Comparison of ENCODE assay signal across 15 mouse cellular contexts in genomic region chr5:125015066-125015465, GRCm38 (mm10). TPM values are rescaled to one million over a fixed set of nuclear protein-coding genes. Genes with fewer than 3 reads are reported as not detected.
A peak's percentile ranks its signal among the peaks of the same experiment; 100 is the strongest.
DNase-seq lines count a peak whose midpoint lies in the region; ATAC-seq and TF ChIP-seq lines count a peak whose summit lies in the region.
"Had no signal": no experiment of that assay in that cellular context is flagged by ENCODE, and none has a peak within 500 bp of the region (broad histone marks: within the 10 kb centered on the region; RNA-seq: fewer than 3 reads in every experiment).

No protein-coding gene starts in this region.

- H3K27ac ChIP-seq in left cerebral cortex, adult 2 months, result no peak overlapping the region
- no peak overlapping the region for H3K27ac ChIP-seq in forebrain, embryonic 13.5 days
- H3K27ac ChIP-seq: embryonic facial prominence, embryonic 10.5 days; hindbrain, embryonic 15.5 days; lung, embryonic 15.5 days; macrophage had no signal

- H3K4me3 ChIP-seq in left cerebral cortex, adult 2 months, result no peak overlapping the region
- no peak overlapping the region for H3K4me3 ChIP-seq in forebrain, embryonic 13.5 days
- H3K4me3 ChIP-seq in lung, adult 2 months (replicated peaks; ENCODE audit: extremely low read depth, low read depth, low read length), result no peak overlapping the region
- H3K4me3 ChIP-seq: embryonic facial prominence, embryonic 10.5 days; heart, embryonic 12.5 days; hindbrain, embryonic 15.5 days; lung, embryonic 15.5 days had no signal

- no peak for TF ChIP-seq CTCF in left cerebral cortex, adult 2 months (IDR thresholded peaks at IDR 0.05)
- TF ChIP-seq CTCF in brain, embryonic 14.5 days (IDR thresholded peaks at IDR 0.05; ENCODE audit: borderline replicate concordance, extremely low read depth, insufficient read depth, insufficient read length), result no peak
- no peak for TF ChIP-seq CTCF in lung, adult 2 months (IDR thresholded peaks at IDR 0.05; ENCODE audit: insufficient read depth, low read length)

- peaks cover 9% of the 10 kb centered on the region for H3K4me1 ChIP-seq in forebrain, embryonic 13.5 days
- no peaks in the 10 kb centered on the region for H3K4me1 ChIP-seq in lung, adult 2 months (ENCODE audit: control insufficient read depth, insufficient read depth, low read length)
- H3K4me1 ChIP-seq: lung, embryonic 15.5 days had no signal

- H3K36me3 ChIP-seq in forebrain, embryonic 13.5 days (ENCODE audit: poor library complexity, severe bottlenecking), result peaks cover 79% of the 10 kb centered on the region

- no peaks in the 10 kb centered on the region for H3K27me3 ChIP-seq in forebrain, embryonic 13.5 days
- H3K27me3 ChIP-seq: heart, embryonic 12.5 days; hindbrain, embryonic 15.5 days; lung, embryonic 15.5 days had no signal

- 78% methylated on average over 3 of the region's 3 CpGs for WGBS in forebrain, embryonic 13.5 days
- WGBS in lung, adult 2 months, result 83% methylated on average over 3 of the region's 3 CpGs

- intact Hi-C loops in left cerebral cortex, postnatal 4 days (cut with DNase I), result no loop called here
- intact Hi-C loops in left cerebral cortex, adult 2 months (cut with DNase I), result loop anchor here (2.0 kb wide), 1 partner anchor 106 kb away; no protein-coding TSS in a partner anchor

- peak; percentile 74 for DNase-seq in left cerebral cortex, postnatal 4 days
- no peak for DNase-seq in left cerebral cortex, adult 2 months (ENCODE audit: extremely low spot score in 1 of 2, low spot score in 2 of 2)
- peak; percentile 58 for DNase-seq in brain, embryonic 14.5 days (ENCODE audit: low read depth)
- DNase-seq in cerebellum, adult 8-10 months, result peak; percentile 39
- no peak for DNase-seq in retina, postnatal 1 day
- DNase-seq in lung, adult 2 months, result no peak

- peak; percentile 7; the same call in 1 of the 2 replicates for ATAC-seq in forebrain, embryonic 13.5 days
- ATAC-seq: intestine, postnatal 0 days had no signal

- H3K9me3 ChIP-seq in forebrain, embryonic 13.5 days (replicated peaks), result no peaks in the 10 kb centered on the region
- H3K9me3 ChIP-seq: embryonic facial prominence, embryonic 10.5 days; heart, embryonic 12.5 days; hindbrain, embryonic 15.5 days; lung, embryonic 15.5 days had no signal

- H3K4me2 ChIP-seq in forebrain, embryonic 13.5 days, result no peak overlapping the region
- H3K4me2 ChIP-seq: heart, embryonic 12.5 days; hindbrain, embryonic 15.5 days; liver, embryonic 11.5 days; lung, embryonic 15.5 days; midbrain, embryonic 11.5 days had no signal

- H3K9ac ChIP-seq in forebrain, embryonic 13.5 days, result no peak overlapping the region
- H3K9ac ChIP-seq: heart, embryonic 12.5 days; hindbrain, embryonic 15.5 days; lung, embryonic 15.5 days had no signal

- TF ChIP-seq POLR2A in brain, embryonic 14.5 days (IDR thresholded peaks at IDR 0.05; ENCODE audit: borderline replicate concordance, extremely low read depth, insufficient read depth, insufficient read length, poor library complexity, severe bottlenecking), result no peak
- TF ChIP-seq POLR2A in lung, adult 2 months (IDR thresholded peaks at IDR 0.05; ENCODE audit: borderline replicate concordance, extremely low read depth, low read depth, low read length), result no peak

RNA-seq across cellular contexts. Expression of gene Rflna, which starts 12.0 kb away (rescaled TPM):
- 1 to 10 TPM; 2.0 to 2.1 TPM for total RNA-seq in left cerebral cortex, postnatal 4 days (2021)
- 1 to 10 TPM in 1 of 2 experiments, not detected in 1; 1.0 TPM for total RNA-seq in left cerebral cortex, adult 2 months (2021)
- 7.7 and 8.4 TPM in 2 replicates for polyA plus RNA-seq in brain, embryonic 14.5 days (2012; rRNA removed)
- polyA plus RNA-seq in forebrain, embryonic 13.5 days (2015; fragmentation: Nextera tagmentation; extraction: Ambion mirVana), result 2.7 and 3.5 TPM in 2 replicates
- polyA plus RNA-seq in lung, adult 2 months (2012; rRNA removed), result 20.2 and 26.0 TPM in 2 replicates
- polyA plus RNA-seq: macrophage had no signal

Comparison
In these comparisons a context has a peak if more than half of its experiments do, and no peak if none do; other contexts are left out.
1. DNase-seq: peak in left cerebral cortex, postnatal 4 days (single experiment), brain, embryonic 14.5 days (single experiment) and cerebellum, adult 8-10 months (single experiment); none in left cerebral cortex, adult 2 months (0 of 2), retina, postnatal 1 day (single experiment) and lung, adult 2 months (single experiment).